In the genomic region with DNA sequence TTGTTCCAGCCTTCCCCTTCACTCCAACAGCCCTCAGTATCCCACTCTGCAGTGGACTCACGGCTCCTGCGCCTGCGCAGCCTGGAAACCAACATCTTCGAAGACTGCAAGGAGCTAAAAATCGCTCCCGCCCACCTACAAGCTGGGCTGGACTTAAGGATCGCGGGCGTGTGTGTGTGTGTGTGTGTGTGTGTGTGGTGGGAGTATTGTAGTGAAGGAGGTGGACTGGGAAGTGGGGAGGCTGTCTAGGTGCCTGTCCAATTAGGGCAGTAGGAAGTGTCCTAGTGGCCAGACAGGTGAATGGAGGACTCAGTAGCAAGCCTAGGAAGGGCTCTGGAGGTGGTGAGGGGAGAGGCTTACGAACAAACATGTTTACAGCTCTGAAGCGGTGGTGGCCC, we compare ENCODE assay signal across 7 mouse cellular contexts. TPM values are rescaled to one million over a fixed set of nuclear protein-coding genes. Genes with fewer than 3 reads are reported as not detected.
DNase-seq lines count a peak whose midpoint lies in the region; ATAC-seq and TF ChIP-seq lines count a peak whose summit lies in the region.

No protein-coding gene starts in this region.

- TF ChIP-seq CTCF in testis, adult 2 months (IDR thresholded peaks at IDR 0.05; ENCODE audit: control insufficient read depth, insufficient read depth, insufficient replicate concordance, low read depth, low read length) = no peak

- no peak for TF ChIP-seq POLR2A in testis, adult 2 months (IDR thresholded peaks at IDR 0.05; ENCODE audit: control insufficient read depth, low read depth, low read length)

- no peak overlapping the region for H3K27ac ChIP-seq in testis, adult 2 months (ENCODE audit: control insufficient read depth, insufficient read depth, low read depth, low read length)
- no peak overlapping the region for H3K27ac ChIP-seq in forebrain, embryonic 13.5 days
- peak overlapping the region; percentile 86 for H3K27ac ChIP-seq in neural tube, embryonic 15.5 days (replicated peaks)

- H3K4me1 ChIP-seq in testis, adult 2 months (ENCODE audit: control insufficient read depth, insufficient read depth, low read length) = peaks cover 24% of the 10 kb centered on the region
- H3K4me1 ChIP-seq in forebrain, embryonic 13.5 days = peaks cover 29% of the 10 kb centered on the region
- peaks cover 36% of the 10 kb centered on the region for H3K4me1 ChIP-seq in neural tube, embryonic 15.5 days

- H3K27me3 ChIP-seq in testis, adult 2 months (ENCODE audit: control insufficient read depth, insufficient read depth, low read length) = peaks cover 2% of the 10 kb centered on the region; the same call in 1 of the 2 replicates
- peaks cover 69% of the 10 kb centered on the region for H3K27me3 ChIP-seq in forebrain, embryonic 13.5 days
- H3K27me3 ChIP-seq in neural tube, embryonic 15.5 days (replicated peaks) = peaks cover 37% of the 10 kb centered on the region

- WGBS in forebrain, embryonic 13.5 days = 2% methylated on average over 11 of the region's 11 CpGs
- WGBS in neural tube, embryonic 15.5 days = 3% methylated on average over 11 of the region's 11 CpGs

- H3K36me3 ChIP-seq in testis, adult 2 months (ENCODE audit: control insufficient read depth, insufficient read depth, low read length) = no peaks in the 10 kb centered on the region
- no peaks in the 10 kb centered on the region for H3K36me3 ChIP-seq in forebrain, embryonic 13.5 days (ENCODE audit: poor library complexity, severe bottlenecking)
- no peaks in the 10 kb centered on the region for H3K36me3 ChIP-seq in neural tube, embryonic 15.5 days

- no peak for DNase-seq in testis, postnatal 10 days (ENCODE audit: low spot score)
- peak; percentile 38 to 54 for DNase-seq in layer of hippocampus, postnatal 36 days
- no peak for DNase-seq in ovary, postnatal 14 days (ENCODE audit: low spot score)

- H3K9me3 ChIP-seq in forebrain, embryonic 13.5 days (replicated peaks) = no peaks in the 10 kb centered on the region
- H3K9me3 ChIP-seq in neural tube, embryonic 15.5 days (replicated peaks) = no peaks in the 10 kb centered on the region

- peak overlapping the region; percentile 28 for H3K4me3 ChIP-seq in testis, adult 2 months (ENCODE audit: control insufficient read depth, low read depth, low read length)
- peak overlapping the region; percentile 69 for H3K4me3 ChIP-seq in forebrain, embryonic 13.5 days
- H3K4me3 ChIP-seq in neural tube, embryonic 15.5 days (replicated peaks) = peak overlapping the region; percentile 59

- H3K9ac ChIP-seq in forebrain, embryonic 13.5 days = peak overlapping the region; percentile 76
- peak overlapping the region; percentile 76 for H3K9ac ChIP-seq in neural tube, embryonic 15.5 days (replicated peaks)

- peak overlapping the region; percentile 91 for H3K4me2 ChIP-seq in forebrain, embryonic 13.5 days
- H3K4me2 ChIP-seq in neural tube, embryonic 15.5 days = peak overlapping the region; percentile 77

- peak; percentile 46 for ATAC-seq in forebrain, embryonic 13.5 days
- ATAC-seq in neural tube, embryonic 15.5 days (ENCODE audit: low FRiP score) = peak; percentile 75
- ATAC-seq in monocyte, adult 5-6 weeks (replicated peaks; ENCODE audit: insufficient number of reproducible peaks, low FRiP score, low TSS enrichment, poor library complexity, severe bottlenecking) = no peak

RNA-seq across cellular contexts. Expression of a gene that starts 1.6 kb away (rescaled TPM):
- polyA plus RNA-seq in testis, adult 2 months (2012; rRNA removed) = 0.30 and 0.32 TPM in 2 replicates
- 1.2 and 1.8 TPM in 2 replicates for polyA plus RNA-seq in forebrain, embryonic 13.5 days (2015; fragmentation: Nextera tagmentation; extraction: Ambion mirVana)
- total RNA-seq in layer of hippocampus, postnatal 36 days (2021) = 1 to 10 TPM in 1 of 2 experiments, under 1 TPM in 1; 0.77 to 1.0 TPM
- polyA plus RNA-seq in neural tube, embryonic 15.5 days (2015; fragmentation: Nextera tagmentation; extraction: Ambion mirVana) = 3.0 and 3.8 TPM in 2 replicates
- not detected in 3 replicates for total RNA-seq in monocyte, adult 5-6 weeks (2017)

RNA-seq across cellular contexts. Expression of a gene that starts 8.1 kb away (rescaled TPM):
- 1.5 and 1.6 TPM in 2 replicates for polyA plus RNA-seq in testis, adult 2 months (2012; rRNA removed)
- polyA plus RNA-seq in forebrain, embryonic 13.5 days (2015; fragmentation: Nextera tagmentation; extraction: Ambion mirVana) = 31.6 and 37.3 TPM in 2 replicates
- 10 to 100 TPM; 79.5 TPM for total RNA-seq in layer of hippocampus, postnatal 36 days (2021)
- 60.7 and 74.7 TPM in 2 replicates for polyA plus RNA-seq in neural tube, embryonic 15.5 days (2015; fragmentation: Nextera tagmentation; extraction: Ambion mirVana)
- total RNA-seq in monocyte, adult 5-6 weeks (2017) = 0.11 TPM in 1 of 3 replicates, not detected in the others

RNA-seq across cellular contexts. Expression of a gene that starts 24.0 kb away (rescaled TPM):
- 477 and 542 TPM in 2 replicates for polyA plus RNA-seq in testis, adult 2 months (2012; rRNA removed)
- not detected in 2 replicates for polyA plus RNA-seq in forebrain, embryonic 13.5 days (2015; fragmentation: Nextera tagmentation; extraction: Ambion mirVana)
- not detected for total RNA-seq in layer of hippocampus, postnatal 36 days (2021)
- polyA plus RNA-seq in neural tube, embryonic 15.5 days (2015; fragmentation: Nextera tagmentation; extraction: Ambion mirVana) = not detected in 2 replicates
- total RNA-seq in monocyte, adult 5-6 weeks (2017) = not detected in 3 replicates

RNA-seq across cellular contexts. Expression of a gene that starts 24.2 kb away (rescaled TPM):
- 59.6 and 68.5 TPM in 2 replicates for polyA plus RNA-seq in testis, adult 2 months (2012; rRNA removed)
- 1,640 and 1,662 TPM in 2 replicates for polyA plus RNA-seq in forebrain, embryonic 13.5 days (2015; fragmentation: Nextera tagmentation; extraction: Ambion mirVana)
- total RNA-seq in layer of hippocampus, postnatal 36 days (2021) = 100 to 1,000 TPM; 338 to 356 TPM
- polyA plus RNA-seq in neural tube, embryonic 15.5 days (2015; fragmentation: Nextera tagmentation; extraction: Ambion mirVana) = 930 and 1,070 TPM in 2 replicates
- 153 to 207 TPM (median 196 TPM) in 3 replicates for total RNA-seq in monocyte, adult 5-6 weeks (2017)

RNA-seq across cellular contexts. Expression of a gene that starts 24.3 kb away (rescaled TPM):
- 1,424 and 1,585 TPM in 2 replicates for polyA plus RNA-seq in testis, adult 2 months (2012; rRNA removed)
- 119 and 124 TPM in 2 replicates for polyA plus RNA-seq in forebrain, embryonic 13.5 days (2015; fragmentation: Nextera tagmentation; extraction: Ambion mirVana)
- 10 to 100 TPM; 35.3 to 36.8 TPM for total RNA-seq in layer of hippocampus, postnatal 36 days (2021)
- 55.0 and 81.5 TPM in 2 replicates for polyA plus RNA-seq in neural tube, embryonic 15.5 days (2015; fragmentation: Nextera tagmentation; extraction: Ambion mirVana)
- total RNA-seq in monocyte, adult 5-6 weeks (2017) = 43.9 to 58.8 TPM (median 58.1 TPM) in 3 replicates

Comparison
In these comparisons a context has a peak if more than half of its experiments do, and no peak if none do; other contexts are left out.
1. DNase-seq: peak in layer of hippocampus, postnatal 36 days (2 of 2); none in testis, postnatal 10 days (single experiment) and ovary, postnatal 14 days (single experiment).
2. RNA of a gene that starts 8.1 kb away (polyA plus RNA-seq): 60.7 to 74.7 TPM in neural tube, embryonic 15.5 days and 31.6 to 37.3 TPM in forebrain, embryonic 13.5 days; 1.5 to 1.6 TPM in testis, adult 2 months; every median in the first group is over 10 times any median in the second.
3. RNA of a gene that starts 24.0 kb away (polyA plus RNA-seq): 477 to 542 TPM in testis, adult 2 months; not detected in forebrain, embryonic 13.5 days and not detected in neural tube, embryonic 15.5 days; every median in the first group is over 100 times any median in the second.
4. Peak in every context shown above with its lines, with median percentiles within 50 percentile points of each other: H3K4me3 ChIP-seq.